Mouse (Mus musculus) lung, adult 2 months (tissue): Measurements from ENCODE around the gene Mthfd1.

Experiments used
- CTCF ChIP-seq: fragments of 200-500 bp; IDR thresholded peaks from 2 replicates; pipeline ENCODE4 v1.5.1; 2011; ENCODE audit warnings: mild to moderate bottlenecking, low read length, control low read depth; ENCODE audit not compliant: insufficient read depth
- POLR2A ChIP-seq: fragments of 200-500 bp; IDR thresholded peaks from 2 replicates; pipeline ENCODE4 v1.6.1; 2011; ENCODE audit warnings: low read depth, mild to moderate bottlenecking, control low read depth, low read length, borderline replicate concordance; ENCODE audit errors: extremely low read depth

GRCm38 (mm10) chr12:76297830-76298229 is 42.7 kb downstream of the Mthfd1 start:
- no peak for TF ChIP-seq CTCF
- no peak for TF ChIP-seq POLR2A
